32 mouse cellular contexts compared by ENCODE assay signal in genomic region chr8:114959406-114959805, GRCm38 (mm10).
"Had no signal": no experiment of that assay in that cellular context is flagged by ENCODE, and none has a peak within 500 bp of the region (broad histone marks: within the 10 kb centered on the region; RNA-seq: fewer than 3 reads in every experiment).

No protein-coding gene starts in this region.

- H3K27me3 ChIP-seq: limb, embryonic 15.5 days; liver, embryonic 12.5 days; liver, embryonic 13.5 days; liver, embryonic 15.5 days; lung, embryonic 15.5 days; megakaryocyte, embryonic 14.5 days; midbrain, embryonic 12.5 days; midbrain, embryonic 13.5 days; midbrain, embryonic 15.5 days; neural tube, embryonic 12.5 days had no signal

- H3K4me3 ChIP-seq: limb, embryonic 10.5 days; limb, embryonic 12.5 days; limb, embryonic 13.5 days; limb, embryonic 15.5 days; liver, embryonic 12.5 days; liver, embryonic 13.5 days; liver, embryonic 15.5 days; lung, embryonic 15.5 days; megakaryocyte, embryonic 14.5 days; midbrain, embryonic 10.5 days; midbrain, embryonic 12.5 days; midbrain, embryonic 13.5 days; midbrain, embryonic 15.5 days; myocyte; neural tube, embryonic 12.5 days had no signal

- H3K9ac ChIP-seq: limb, embryonic 12.5 days; limb, embryonic 13.5 days; limb, embryonic 15.5 days; liver, embryonic 12.5 days; liver, embryonic 13.5 days; liver, embryonic 14.5 days; liver, embryonic 15.5 days; liver, postnatal 0 days; lung, embryonic 14.5 days; lung, embryonic 15.5 days; midbrain, embryonic 12.5 days; midbrain, embryonic 13.5 days; midbrain, embryonic 15.5 days; neural tube, embryonic 12.5 days had no signal

- H3K9me3 ChIP-seq: limb, embryonic 10.5 days; limb, embryonic 12.5 days; limb, embryonic 15.5 days; liver, embryonic 12.5 days; liver, embryonic 13.5 days; liver, embryonic 15.5 days; lung, embryonic 15.5 days; midbrain, embryonic 10.5 days; midbrain, embryonic 12.5 days; midbrain, embryonic 13.5 days; midbrain, embryonic 15.5 days; neural tube, embryonic 12.5 days had no signal

- ATAC-seq: liver, embryonic 12.5 days; liver, postnatal 0 days; lung, postnatal 0 days; midbrain, embryonic 13.5 days; midbrain, embryonic 15.5 days; midbrain, embryonic 16.5 days had no signal

- DNase-seq: left cerebral cortex, postnatal 4 days; liver; liver, embryonic 13.5 days; liver, postnatal 0 days; lung, adult 18-20 months; lung, adult 2 months; lung, embryonic 14.5 days; lung, postnatal 10 days; lung, postnatal 14 days; lung, postnatal 36 days; lung, postnatal 4 days; midbrain, embryonic 14.5 days had no signal

- H3K27ac ChIP-seq: limb, embryonic 10.5 days; limb, embryonic 12.5 days; limb, embryonic 13.5 days; limb, embryonic 15.5 days; liver, embryonic 12.5 days; liver, embryonic 13.5 days; liver, embryonic 14.5 days; liver, embryonic 15.5 days; lung, embryonic 15.5 days; macrophage; midbrain, embryonic 10.5 days; midbrain, embryonic 12.5 days; midbrain, embryonic 13.5 days; midbrain, embryonic 15.5 days; neural tube, embryonic 12.5 days had no signal

- H3K4me2 ChIP-seq: limb, embryonic 12.5 days; limb, embryonic 13.5 days; limb, embryonic 15.5 days; liver, embryonic 11.5 days; liver, embryonic 12.5 days; liver, embryonic 13.5 days; liver, embryonic 15.5 days; lung, embryonic 14.5 days; lung, embryonic 15.5 days; midbrain, embryonic 11.5 days; midbrain, embryonic 12.5 days; midbrain, embryonic 13.5 days; midbrain, embryonic 15.5 days; neural tube, embryonic 12.5 days had no signal

- H3K4me1 ChIP-seq: limb, embryonic 10.5 days; liver, embryonic 12.5 days; liver, embryonic 13.5 days; liver, embryonic 15.5 days; midbrain, embryonic 10.5 days; midbrain, embryonic 12.5 days; midbrain, embryonic 13.5 days; midbrain, embryonic 15.5 days had no signal

- H3K36me3 ChIP-seq: limb, embryonic 10.5 days; limb, embryonic 12.5 days; limb, embryonic 13.5 days; limb, embryonic 15.5 days; liver, embryonic 12.5 days; liver, embryonic 13.5 days; liver, embryonic 15.5 days; lung, embryonic 15.5 days; midbrain, embryonic 10.5 days; midbrain, embryonic 12.5 days; midbrain, embryonic 13.5 days; midbrain, embryonic 15.5 days; neural tube, embryonic 12.5 days had no signal
